Mouse (Mus musculus) brain, embryonic 18.5 days (tissue): ENCODE measurements around the gene Gpr157.
"Not testable (repeated sequence)": the region's sequence is repeated elsewhere in the genome, so short reads cannot be mapped to it uniquely, and the experiment has no call there.

ENCODE experiments used
- DNase-seq: peaks from one replicate; pipeline ENCODE4 v3.0.0-alpha.2; 2012; ENCODE audit warnings: low read depth, low spot score

Gpr157 gene

DNA sequence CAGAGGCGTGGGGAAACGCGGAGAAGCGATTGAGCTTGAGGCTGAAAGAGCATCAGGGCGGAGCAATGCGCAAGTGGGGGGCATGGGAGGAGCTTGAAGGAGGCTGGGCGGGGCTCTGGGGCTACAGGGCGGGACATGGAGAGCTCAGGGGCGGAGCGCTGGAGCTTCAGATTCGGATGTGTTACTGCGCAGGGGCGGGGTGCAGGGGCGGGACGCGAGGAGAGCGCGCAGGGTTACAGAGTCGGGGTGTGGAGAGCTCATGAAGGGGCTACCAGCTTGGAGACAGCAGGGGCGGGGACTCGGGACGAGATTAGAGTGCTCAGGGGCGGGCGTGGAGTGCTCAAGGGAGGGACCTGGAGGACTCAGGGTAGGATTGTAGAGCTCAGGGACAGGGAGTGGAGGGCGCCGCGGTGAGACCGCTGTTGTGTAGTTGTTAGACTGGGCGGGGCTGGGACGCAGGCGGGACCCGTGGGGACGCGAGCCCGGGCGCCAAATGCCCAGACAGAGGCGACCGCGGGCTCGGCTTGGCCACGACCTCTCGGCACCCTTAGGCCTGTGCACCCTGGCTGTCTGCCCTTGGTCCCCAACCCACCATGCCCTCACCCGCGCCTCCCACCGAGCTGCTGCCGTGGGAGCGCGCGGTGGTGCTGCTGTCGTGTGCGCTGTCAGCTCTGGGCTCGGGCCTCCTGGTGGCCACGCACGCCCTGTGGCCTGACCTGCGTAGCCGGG, at the start of gene Gpr157:
Gene Gpr157, plus strand, starts transcription at position 205 of the 729 bp plus-strand sequence.
- peak; percentile 66 for DNase-seq

DNA sequence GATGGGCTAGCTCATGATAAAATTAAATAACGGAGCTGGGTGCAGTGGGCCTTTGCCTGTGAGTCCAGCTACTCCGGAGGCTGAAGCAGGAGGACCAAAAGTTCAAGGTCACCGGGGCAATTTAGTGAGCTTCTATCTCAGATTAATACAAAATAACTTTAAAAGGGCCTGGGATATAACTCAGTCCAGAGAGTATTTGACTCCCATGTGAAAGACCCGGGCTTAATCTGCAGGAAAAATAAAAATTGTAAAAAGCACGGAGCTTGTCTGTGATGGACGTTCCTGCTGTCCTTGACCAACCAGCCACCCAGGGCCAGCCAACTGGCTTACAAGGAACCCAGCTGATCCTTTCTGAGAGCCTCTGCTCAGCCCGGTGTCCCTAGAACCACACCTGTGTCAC, 48.6 kb upstream of the Gpr157 start:
- DNase-seq: no peak

GRCm38 (mm10) chr4:150040003-150040581, 47.1 kb upstream of the Gpr157 start:
- no peak for DNase-seq

DNA sequence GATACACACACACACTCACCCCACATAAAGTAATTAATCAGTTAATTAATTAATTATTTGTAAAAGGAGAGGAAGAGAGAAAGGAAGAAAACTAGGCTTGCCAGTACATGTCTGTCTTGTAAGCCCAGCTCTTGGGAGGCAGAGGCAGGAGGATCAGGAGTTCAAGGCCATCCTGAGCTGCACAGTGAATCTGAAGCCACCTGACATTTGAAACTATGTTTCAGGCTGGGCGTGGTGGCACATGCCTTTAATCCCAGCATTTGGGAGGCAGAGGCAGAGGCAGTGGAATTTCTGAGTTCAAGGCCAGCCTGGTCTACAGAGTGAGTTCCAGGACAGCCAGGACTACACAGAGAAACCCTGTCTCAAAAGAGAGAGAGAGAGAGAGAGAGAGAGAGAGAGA, 46.3 kb upstream of the Gpr157 start:
- DNase-seq: not testable (repeated sequence)

GRCm38 (mm10) chr4:150041346-150042110, 45.6 kb upstream of the Gpr157 start:
- no peak for DNase-seq

DNA sequence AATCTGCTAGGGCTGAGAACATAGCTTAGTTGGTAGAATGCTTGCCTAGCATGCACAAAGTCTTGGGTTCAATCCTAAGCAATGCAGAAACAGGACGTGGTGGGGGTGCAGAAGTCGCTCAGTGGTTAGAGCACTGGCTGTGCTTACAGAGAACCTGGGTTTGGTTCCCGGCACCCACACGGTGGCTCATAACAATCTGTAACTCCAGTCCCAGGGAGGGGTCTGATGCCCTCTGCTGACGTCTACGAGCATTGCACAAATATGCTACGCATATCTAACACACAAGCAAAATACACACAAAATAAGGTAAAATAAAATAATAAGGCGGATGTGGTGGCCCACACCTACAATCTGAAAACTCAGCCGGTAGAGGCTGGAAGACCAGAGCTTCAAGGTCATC, 43.6 kb upstream of the Gpr157 start:
- DNase-seq: no peak

GRCm38 (mm10) chr4:150048038-150048437, 39.1 kb upstream of the Gpr157 start:
- DNase-seq: no peak

- no peak for DNase-seq
Measured at GRCm38 (mm10) chr4:150048478-150049156, 38.5 kb upstream of the Gpr157 start.

- DNase-seq: no peak
Measured at GRCm38 (mm10) chr4:150049157-150049513, 38.0 kb upstream of the Gpr157 start.

- no peak for DNase-seq
Measured at GRCm38 (mm10) chr4:150049564-150050226, 37.5 kb upstream of the Gpr157 start.

- no peak for DNase-seq
Measured at GRCm38 (mm10) chr4:150051514-150051913, 35.7 kb upstream of the Gpr157 start.

DNA sequence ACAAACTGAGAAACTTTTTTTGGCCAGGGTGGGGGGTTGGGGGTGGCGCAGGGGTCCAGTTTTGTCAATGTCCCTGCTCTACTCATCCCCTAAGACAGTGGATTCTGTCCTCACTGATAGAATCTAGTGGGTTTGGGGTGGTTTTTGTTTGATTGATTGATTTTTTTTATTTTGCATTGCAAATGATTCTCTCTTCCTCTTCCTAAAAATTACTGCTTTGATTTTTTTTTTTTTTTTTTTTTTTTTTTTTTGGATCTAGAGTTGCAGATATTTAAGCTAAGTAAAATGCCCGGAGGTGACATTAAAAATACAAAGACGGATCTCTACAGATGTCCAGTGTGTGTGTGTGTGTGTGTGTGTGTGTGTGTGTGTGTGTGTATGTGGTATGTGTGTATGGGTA, 34.8 kb upstream of the Gpr157 start:
- DNase-seq: no peak

DNA sequence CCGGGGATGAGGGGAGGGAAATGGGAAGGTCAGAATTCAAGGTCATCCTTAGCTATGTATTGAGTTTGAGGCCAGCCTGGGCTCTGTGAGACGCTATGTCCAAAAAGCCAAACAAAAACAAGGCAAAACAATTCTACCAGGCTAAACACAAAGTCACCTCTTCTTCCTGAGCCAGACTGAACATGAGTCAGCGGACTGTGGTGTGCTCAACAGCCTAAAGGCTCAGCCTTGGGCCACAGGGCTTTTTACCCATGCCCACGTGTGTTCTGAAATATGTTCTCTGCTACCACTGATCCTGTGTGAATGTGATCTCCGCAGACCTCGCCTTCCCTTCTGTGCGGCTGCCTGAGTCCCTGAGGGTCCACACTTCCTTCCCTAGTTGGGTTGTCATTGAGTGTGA, 31.0 kb upstream of the Gpr157 start:
- no peak for DNase-seq

DNA sequence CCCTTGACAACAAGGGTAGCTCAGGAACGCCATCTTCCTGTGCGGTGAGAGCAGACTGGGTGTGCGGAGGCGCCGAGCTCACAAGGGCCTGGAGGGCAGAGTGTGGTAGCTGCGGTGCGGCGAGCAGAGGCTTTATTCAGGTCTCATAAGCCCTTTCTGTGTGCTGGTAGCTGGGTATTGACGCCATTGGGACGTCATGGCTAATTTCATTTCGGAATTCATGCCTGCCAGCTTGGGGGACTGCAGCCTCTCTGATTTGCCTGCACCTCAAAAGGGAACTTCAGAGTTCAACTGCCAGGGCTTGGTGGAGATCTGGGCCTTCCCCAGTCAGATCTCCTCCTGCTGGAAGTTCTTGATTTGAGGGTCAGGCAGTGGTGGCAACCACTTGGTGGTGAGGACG, 29.4 kb upstream of the Gpr157 start:
- no peak for DNase-seq

DNA sequence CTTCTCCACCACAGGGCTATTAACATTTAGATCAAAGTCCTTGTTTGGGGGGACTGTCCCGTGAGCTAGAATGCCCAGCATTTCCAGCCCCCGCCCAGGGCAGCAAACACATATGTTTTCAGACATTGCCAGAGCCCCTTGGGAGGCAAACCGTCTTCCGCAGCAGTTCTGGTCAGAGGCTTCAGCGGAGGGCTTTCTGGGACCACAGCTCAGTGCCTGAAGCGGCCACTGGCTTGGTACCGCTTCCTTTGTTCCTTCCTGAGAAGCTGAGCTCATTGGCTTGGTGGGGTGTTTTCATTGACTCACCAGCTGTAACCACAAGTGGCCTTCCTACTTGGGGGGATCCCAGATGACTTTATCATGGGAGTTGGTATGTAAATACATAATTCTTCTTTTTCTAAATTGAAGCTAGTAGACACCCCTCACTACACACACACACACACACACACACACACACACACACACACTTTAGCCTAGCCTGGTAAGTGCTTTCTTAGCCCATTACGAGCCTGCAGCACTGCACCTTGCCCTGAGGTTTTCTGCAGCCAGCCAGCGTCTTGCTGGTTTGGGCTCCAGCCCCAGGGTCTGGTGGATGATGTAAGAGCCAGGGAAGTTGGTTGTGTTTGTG, 27.2 kb upstream of the Gpr157 start:
- no peak for DNase-seq

- no peak for DNase-seq
Measured at GRCm38 (mm10) chr4:150060469-150061170, 26.5 kb upstream of the Gpr157 start.

GRCm38 (mm10) chr4:150061432-150062225, 25.5 kb upstream of the Gpr157 start:
- no peak for DNase-seq

DNA sequence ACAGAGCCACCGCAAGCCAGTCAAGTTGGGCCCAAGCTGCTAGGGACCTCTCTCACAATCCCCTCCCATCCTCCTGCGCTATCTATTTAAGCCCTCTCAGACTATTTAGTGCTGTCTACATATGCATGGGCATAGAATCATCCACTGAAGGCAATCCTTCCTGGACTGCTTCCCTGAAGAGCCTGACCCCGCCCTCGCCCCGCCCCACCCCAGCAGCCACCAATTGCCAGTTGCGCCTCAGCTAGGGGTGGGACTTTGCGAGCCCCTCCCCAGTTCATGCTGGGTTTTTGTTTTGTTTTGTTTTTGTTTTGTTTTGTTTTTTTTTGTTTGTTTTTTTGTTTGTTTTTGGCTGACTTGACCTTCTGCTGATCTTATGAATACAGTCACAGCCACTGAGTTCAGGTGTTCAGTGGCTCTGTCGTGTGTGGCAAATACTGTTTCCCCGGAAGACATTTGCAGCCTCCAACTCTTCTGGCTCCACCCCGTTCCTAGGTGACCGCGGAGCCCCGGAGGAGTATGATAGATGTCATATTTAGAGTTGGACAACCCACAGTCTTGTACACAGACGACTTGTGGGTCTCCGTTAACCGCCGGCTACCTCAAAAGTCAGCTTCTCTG, 20.4 kb upstream of the Gpr157 start:
- no peak for DNase-seq

GRCm38 (mm10) chr4:150068216-150068615, 18.9 kb upstream of the Gpr157 start:
- no peak for DNase-seq
